Mouse (Mus musculus): ENCODE results near the gene Oat. TPM values are rescaled to one million over a fixed set of nuclear protein-coding genes. Genes with fewer than 3 reads are reported as not detected.

Oat gene
- polyA plus RNA-seq, 1 experiment from 2014 or later = 161 TPM

DNA sequence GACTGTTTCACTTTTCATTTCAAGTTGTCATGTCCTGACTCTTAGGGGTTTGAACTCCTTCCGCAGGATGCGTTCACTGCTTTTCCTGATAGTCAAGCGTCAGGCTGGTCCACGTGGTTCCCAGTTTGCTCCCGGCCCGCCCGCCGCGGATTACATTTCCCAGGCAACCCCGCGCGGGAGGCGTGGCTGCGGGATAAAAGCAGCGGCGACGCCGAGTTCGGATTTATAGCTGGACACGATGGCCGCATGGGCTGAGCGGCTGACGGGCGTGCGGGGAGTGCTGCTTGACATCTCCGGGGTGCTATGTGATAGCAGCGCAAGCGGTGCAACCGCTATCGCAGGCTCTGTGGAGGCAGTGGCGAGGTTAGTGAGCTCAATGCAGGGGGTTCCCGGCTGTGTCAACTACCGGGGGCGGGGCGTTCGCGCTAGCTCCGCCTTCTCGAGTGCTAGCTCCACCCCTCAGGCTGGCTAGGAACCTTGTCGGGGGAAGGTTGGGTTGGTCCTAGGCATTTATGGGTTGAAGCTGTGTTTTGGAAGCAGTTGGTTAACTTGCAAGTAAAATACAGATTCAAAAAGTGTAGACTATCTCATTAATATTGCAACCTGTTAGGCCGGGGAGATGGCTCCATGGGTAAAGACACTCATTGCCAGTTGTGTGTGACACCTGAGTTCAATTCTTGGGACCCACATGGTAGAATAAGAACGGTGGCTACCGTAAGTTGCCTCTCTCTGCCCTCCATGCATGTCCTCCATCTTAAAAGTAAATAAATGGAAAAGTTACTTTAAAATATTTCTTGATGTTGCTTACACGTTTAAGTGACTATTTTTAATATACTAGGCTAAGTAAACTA is 34.5 kb upstream of the Oat start, which contains the start of gene Lhpp:
Lhpp (plus strand) TSS at position 171 of the 851 bp plus-strand sequence.
- ATAC-seq (replicated peaks; ENCODE audit: insufficient number of reproducible peaks, low FRiP score, low TSS enrichment, low read depth) = peak; percentile 83
- Histone ChIP-seq H3K4me3 (ENCODE audit: low read depth, low read length) (peak within 1 kb of the TSS; percentile 50), H3K4me2 (ENCODE audit: low read depth, low read length) (peak within 1 kb of the TSS; percentile 59), H3K27ac (replicated peaks; ENCODE audit: low read depth, low read length) (no peak within 1 kb of the TSS), H3K4me1 (ENCODE audit: control insufficient read depth, insufficient read depth, low read length) (no peaks in the 10 kb centered on the region), H3K27me3 (ENCODE audit: control insufficient read depth, insufficient read depth, low read length) (no peaks in the 10 kb centered on the region), H3K36me3 (replicated peaks; ENCODE audit: control insufficient read depth, insufficient read depth, low read depth, low read length) (no peaks in the 10 kb centered on the region), H3K9me3 (replicated peaks; ENCODE audit: control insufficient read depth, low read length) (no peaks in the 10 kb centered on the region), H3K9ac (replicated peaks; ENCODE audit: low read length) (peak within 1 kb of the TSS; percentile 63)
- whole genome bisulfite sequencing = 7% methylated on average over 44 of the region's 44 CpGs
- peak; percentile 86 for DNase-seq (ENCODE audit: low spot score)

DNA sequence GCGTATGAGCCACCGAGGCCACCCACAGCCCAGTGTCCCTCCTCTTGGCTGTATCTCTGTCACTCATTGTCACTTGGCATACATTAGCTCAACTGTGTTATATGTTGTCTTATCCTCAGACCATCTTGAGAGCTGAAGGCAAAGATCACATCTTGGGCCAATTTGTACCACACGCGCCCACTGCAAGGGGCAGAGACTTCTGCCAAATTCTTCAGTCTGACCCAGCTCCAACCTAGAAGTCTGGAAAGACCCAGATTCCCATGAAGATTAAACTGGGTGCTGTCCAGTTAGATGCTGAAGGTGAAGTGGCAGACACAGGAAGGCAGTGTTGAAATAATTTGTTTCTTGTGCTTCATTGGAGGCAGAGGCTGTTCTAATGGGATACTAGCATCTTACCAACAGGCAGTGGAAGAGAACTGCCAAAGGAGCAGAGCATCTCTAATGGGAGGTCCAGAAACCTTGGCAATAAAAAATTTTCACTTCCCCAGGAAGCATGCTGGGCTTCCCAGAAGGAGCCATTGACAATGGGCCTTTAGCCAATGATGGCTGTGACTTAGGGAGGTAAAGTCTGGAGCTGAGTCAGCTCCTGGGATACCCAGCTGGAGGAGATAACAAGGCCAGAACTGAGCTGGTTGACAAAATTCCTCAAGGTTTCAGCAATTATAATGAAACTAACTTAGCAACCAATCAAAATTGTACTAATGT is 32.3 kb upstream of the Oat start:
- Histone ChIP-seq H3K9ac (replicated peaks; ENCODE audit: low read length) (no peak overlapping the region), H3K4me1 (ENCODE audit: control insufficient read depth, insufficient read depth, low read length) (no peaks in the 10 kb centered on the region), H3K27ac (replicated peaks; ENCODE audit: low read depth, low read length) (no peak overlapping the region), H3K9me3 (replicated peaks; ENCODE audit: control insufficient read depth, low read length) (no peaks in the 10 kb centered on the region), H3K4me3 (ENCODE audit: low read depth, low read length) (no peak overlapping the region), H3K27me3 (ENCODE audit: control insufficient read depth, insufficient read depth, low read length) (no peaks in the 10 kb centered on the region), H3K36me3 (replicated peaks; ENCODE audit: control insufficient read depth, insufficient read depth, low read depth, low read length) (no peaks in the 10 kb centered on the region), H3K4me2 (ENCODE audit: low read depth, low read length) (no peak overlapping the region)
- ATAC-seq (replicated peaks; ENCODE audit: insufficient number of reproducible peaks, low FRiP score, low TSS enrichment, low read depth) (no peak), DNase-seq (ENCODE audit: low spot score) (no peak)
- 92% methylated on average over 4 of the region's 4 CpGs for WGBS

DNA sequence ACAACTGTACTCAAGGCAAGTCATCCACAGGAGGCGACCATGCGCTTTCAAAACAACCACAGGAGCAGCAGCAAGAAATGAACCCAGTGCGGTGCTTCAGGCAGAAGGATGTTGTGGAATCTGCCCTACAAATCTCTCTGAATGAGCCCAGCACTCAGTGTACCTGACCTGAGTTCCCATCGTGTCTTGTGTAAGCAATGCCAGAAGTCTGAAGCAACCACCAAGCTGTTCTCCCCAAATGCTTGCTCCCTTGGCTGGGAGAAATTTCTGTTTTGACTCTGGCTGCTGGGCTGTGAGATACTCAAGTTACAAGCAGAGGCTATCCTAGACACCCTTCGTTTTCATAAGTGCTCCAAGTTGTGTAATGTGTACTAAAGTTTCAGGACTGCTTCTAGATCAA is 29.5 kb upstream of the Oat start:
- Histone ChIP-seq H3K4me3 (ENCODE audit: low read depth, low read length) (no peak overlapping the region), H3K27me3 (ENCODE audit: control insufficient read depth, insufficient read depth, low read length) (peaks cover 19% of the 10 kb centered on the region), H3K36me3 (replicated peaks; ENCODE audit: control insufficient read depth, insufficient read depth, low read depth, low read length) (no peaks in the 10 kb centered on the region), H3K9ac (replicated peaks; ENCODE audit: low read length) (no peak overlapping the region), H3K4me2 (ENCODE audit: low read depth, low read length) (no peak overlapping the region), H3K9me3 (replicated peaks; ENCODE audit: control insufficient read depth, low read length) (no peaks in the 10 kb centered on the region), H3K4me1 (ENCODE audit: control insufficient read depth, insufficient read depth, low read length) (no peaks in the 10 kb centered on the region), H3K27ac (replicated peaks; ENCODE audit: low read depth, low read length) (no peak overlapping the region)
- DNase-seq (ENCODE audit: low spot score) = no peak
- ATAC-seq (replicated peaks; ENCODE audit: insufficient number of reproducible peaks, low FRiP score, low TSS enrichment, low read depth) = no peak
- 60% methylated on average over 5 of the region's 5 CpGs for WGBS

DNA sequence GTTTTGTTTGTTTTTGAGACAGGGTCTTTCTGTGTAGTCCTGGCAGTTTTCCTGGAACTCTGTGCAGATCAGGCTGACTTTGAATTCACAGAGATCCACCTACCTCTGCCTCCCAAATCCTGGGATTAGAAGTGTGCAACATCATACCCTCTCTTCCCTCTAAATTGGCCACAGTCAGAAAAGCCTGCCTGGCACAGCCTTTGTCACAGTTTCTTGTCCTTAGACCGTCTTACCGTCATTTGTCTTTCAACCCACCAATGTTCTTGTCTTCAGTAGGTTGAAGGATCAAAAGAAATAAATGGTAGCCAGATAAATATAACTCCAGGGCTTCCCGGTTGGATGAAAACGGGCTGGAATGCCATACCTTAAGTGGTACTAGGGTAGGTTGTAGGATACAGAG is 28.5 kb upstream of the Oat start:
- no peak overlapping the region for H3K4me2 ChIP-seq (ENCODE audit: low read depth, low read length)
- no peaks in the 10 kb centered on the region for H3K4me1 ChIP-seq (ENCODE audit: control insufficient read depth, insufficient read depth, low read length)
- no peaks in the 10 kb centered on the region for H3K9me3 ChIP-seq (replicated peaks; ENCODE audit: control insufficient read depth, low read length)
- WGBS = 86% methylated on average over 4 of the region's 4 CpGs
- no peaks in the 10 kb centered on the region for H3K36me3 ChIP-seq (replicated peaks; ENCODE audit: control insufficient read depth, insufficient read depth, low read depth, low read length)
- ATAC-seq (replicated peaks; ENCODE audit: insufficient number of reproducible peaks, low FRiP score, low TSS enrichment, low read depth) (no peak), DNase-seq (ENCODE audit: low spot score) (no peak)
- H3K9ac ChIP-seq (replicated peaks; ENCODE audit: low read length) = no peak overlapping the region
- no peak overlapping the region for H3K4me3 ChIP-seq (ENCODE audit: low read depth, low read length)
- H3K27me3 ChIP-seq (ENCODE audit: control insufficient read depth, insufficient read depth, low read length) = peaks cover 28% of the 10 kb centered on the region
- H3K27ac ChIP-seq (replicated peaks; ENCODE audit: low read depth, low read length) = no peak overlapping the region

DNA sequence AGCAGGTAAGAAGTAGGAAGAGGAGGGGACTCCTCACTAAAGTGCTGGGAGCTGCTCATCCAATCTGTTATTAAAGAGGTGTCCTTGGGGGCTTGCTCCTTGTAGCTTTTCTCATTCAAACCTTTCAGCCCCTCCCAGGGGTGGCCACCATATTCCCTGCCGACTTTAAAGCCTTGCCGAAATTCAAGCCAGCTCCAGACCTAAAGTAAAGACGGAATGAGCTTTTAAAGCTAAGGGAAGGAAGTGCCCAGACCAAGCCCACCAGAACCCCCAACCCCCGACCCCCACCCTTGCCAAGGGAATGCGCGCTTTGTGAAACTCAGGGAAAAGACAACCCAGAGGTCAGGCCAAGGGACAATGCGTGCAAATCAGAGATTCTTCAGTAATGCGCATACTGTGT is 24.7 kb upstream of the Oat start:
- Histone ChIP-seq H3K4me1 (ENCODE audit: control insufficient read depth, insufficient read depth, low read length) (no peaks in the 10 kb centered on the region; the same call in 1 of the 2 replicates), H3K36me3 (replicated peaks; ENCODE audit: control insufficient read depth, insufficient read depth, low read depth, low read length) (no peaks in the 10 kb centered on the region), H3K27ac (replicated peaks; ENCODE audit: low read depth, low read length) (no peak overlapping the region), H3K4me2 (ENCODE audit: low read depth, low read length) (no peak overlapping the region), H3K9me3 (replicated peaks; ENCODE audit: control insufficient read depth, low read length) (no peaks in the 10 kb centered on the region), H3K4me3 (ENCODE audit: low read depth, low read length) (no peak overlapping the region), H3K27me3 (ENCODE audit: control insufficient read depth, insufficient read depth, low read length) (peaks cover 66% of the 10 kb centered on the region), H3K9ac (replicated peaks; ENCODE audit: low read length) (no peak overlapping the region)
- under 1% methylated on average over 8 of the region's 8 CpGs for WGBS
- DNase-seq (ENCODE audit: low spot score) (no peak), ATAC-seq (replicated peaks; ENCODE audit: insufficient number of reproducible peaks, low FRiP score, low TSS enrichment, low read depth) (no peak)

DNA sequence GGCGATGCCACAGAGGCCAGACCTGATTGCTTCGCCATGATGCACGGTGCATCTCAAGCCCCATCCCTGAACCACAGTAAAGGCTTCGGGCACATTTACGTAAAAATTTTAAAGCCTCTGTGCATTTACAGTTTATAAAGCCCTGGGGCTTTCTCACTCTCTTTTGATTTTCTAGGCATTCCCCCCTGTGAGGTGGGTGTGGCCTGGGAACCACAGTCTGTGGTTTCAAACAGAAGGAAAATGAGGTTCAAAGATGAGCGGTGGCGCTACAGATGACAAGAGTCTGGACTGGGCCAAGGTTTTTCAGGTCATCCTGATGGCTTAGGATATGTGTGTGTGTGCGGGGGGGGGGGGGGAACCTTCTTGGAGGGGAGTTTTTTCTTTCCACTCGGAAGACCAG is 23.8 kb upstream of the Oat start:
- whole genome bisulfite sequencing = under 1% methylated on average over 9 of the region's 9 CpGs
- H3K9ac ChIP-seq (replicated peaks; ENCODE audit: low read length) = no peak overlapping the region
- no peaks in the 10 kb centered on the region for H3K9me3 ChIP-seq (replicated peaks; ENCODE audit: control insufficient read depth, low read length)
- ATAC-seq (replicated peaks; ENCODE audit: insufficient number of reproducible peaks, low FRiP score, low TSS enrichment, low read depth) (no peak), DNase-seq (ENCODE audit: low spot score) (peak; percentile 35)
- H3K4me2 ChIP-seq (ENCODE audit: low read depth, low read length) = peak overlapping the region; percentile 42
- H3K27ac ChIP-seq (replicated peaks; ENCODE audit: low read depth, low read length) = no peak overlapping the region
- H3K4me3 ChIP-seq (ENCODE audit: low read depth, low read length) = peak overlapping the region; percentile 20
- H3K4me1 ChIP-seq (ENCODE audit: control insufficient read depth, insufficient read depth, low read length) = no peaks in the 10 kb centered on the region; the same call in 1 of the 2 replicates
- peaks cover 70% of the 10 kb centered on the region for H3K27me3 ChIP-seq (ENCODE audit: control insufficient read depth, insufficient read depth, low read length)
- H3K36me3 ChIP-seq (replicated peaks; ENCODE audit: control insufficient read depth, insufficient read depth, low read depth, low read length) = no peaks in the 10 kb centered on the region

DNA sequence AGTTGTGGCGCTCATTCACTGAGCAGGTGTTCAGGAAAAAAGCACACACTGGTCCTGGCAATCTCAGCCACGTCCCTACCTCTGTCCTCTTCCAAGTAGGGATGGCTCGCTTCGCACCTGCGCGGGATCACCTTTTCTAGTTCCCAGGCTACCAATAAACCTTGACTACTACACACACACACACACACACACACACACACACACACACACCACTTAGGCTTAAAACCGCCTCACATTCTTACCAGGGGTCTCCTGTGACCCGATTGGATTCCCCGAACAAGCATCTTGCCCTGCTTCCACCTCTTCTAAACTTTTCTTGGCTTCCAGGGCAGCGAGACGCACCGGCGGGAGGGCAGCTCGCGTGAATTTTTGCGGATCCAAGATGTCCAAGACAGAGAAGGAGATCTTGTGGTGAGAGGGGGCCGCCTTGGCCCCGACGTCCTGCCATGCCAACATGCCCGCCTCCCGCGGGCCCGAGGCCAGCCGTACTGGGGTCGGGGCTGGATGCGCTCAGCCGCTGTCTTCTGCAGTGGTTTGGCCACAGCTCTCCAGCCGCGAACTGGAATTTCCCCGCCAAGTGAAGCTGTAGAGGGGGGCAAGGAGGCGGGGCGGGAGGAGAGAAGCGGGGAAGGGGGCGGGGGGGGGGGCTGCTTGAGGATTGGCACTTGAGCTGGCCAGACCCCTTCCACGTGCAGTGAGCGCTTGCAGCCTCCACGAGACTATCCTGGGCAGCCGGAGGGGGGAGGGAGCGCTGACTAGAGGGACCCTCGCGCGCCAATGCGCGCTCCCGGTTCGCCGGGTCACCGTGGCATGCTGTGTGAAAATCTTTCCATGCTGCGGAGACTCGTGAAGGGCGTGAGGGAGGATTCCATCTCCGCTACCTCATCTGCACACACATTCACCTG is 23.1 kb upstream of the Oat start, which contains the start of gene Nkx1-2:
Nkx1-2 (minus strand) TSS at position 567 of the 905 bp plus-strand sequence.
- no peak for ATAC-seq (replicated peaks; ENCODE audit: insufficient number of reproducible peaks, low FRiP score, low TSS enrichment, low read depth)
- no peak within 1 kb of the TSS for H3K27ac ChIP-seq (replicated peaks; ENCODE audit: low read depth, low read length)
- H3K4me3 ChIP-seq (ENCODE audit: low read depth, low read length) = peak within 1 kb of the TSS; percentile 20
- DNase-seq (ENCODE audit: low spot score) = peak; percentile 24
- H3K4me1 ChIP-seq (ENCODE audit: control insufficient read depth, insufficient read depth, low read length) = no peaks in the 10 kb centered on the region; the same call in 1 of the 2 replicates
- H3K36me3 ChIP-seq (replicated peaks; ENCODE audit: control insufficient read depth, insufficient read depth, low read depth, low read length) = no peaks in the 10 kb centered on the region
- no peak within 1 kb of the TSS for H3K9ac ChIP-seq (replicated peaks; ENCODE audit: low read length)
- peak within 1 kb of the TSS; percentile 42 for H3K4me2 ChIP-seq (ENCODE audit: low read depth, low read length)
- peaks cover 70% of the 10 kb centered on the region for H3K27me3 ChIP-seq (ENCODE audit: control insufficient read depth, insufficient read depth, low read length)
- under 1% methylated on average over 52 of the region's 52 CpGs for WGBS
- H3K9me3 ChIP-seq (replicated peaks; ENCODE audit: control insufficient read depth, low read length) = no peaks in the 10 kb centered on the region

All from embryonic facial prominence, embryonic 11.5 days (tissue).